Mouse (Mus musculus) common myeloid progenitor, adult 5-6 weeks (primary cell): Measurements from ENCODE around the gene Ephx4. TPM values are rescaled to one million over a fixed set of nuclear protein-coding genes. Genes with fewer than 3 reads are reported as not detected.

Experiments used
- total RNA-seq: library from RNA; stranded (forward); fragments of 200-1000, 187-1606 nt; gene quantifications from 2 replicates; pipeline ENCODE4 v1.2.3, GENCODE M21; 2017

Ephx4 gene
- total RNA-seq, 1 experiment from 2014 or later = not detected

Other genes starting within 250 kb of the Ephx4 start
- gene Tgfbr3, start 113.1 kb upstream of the Ephx4 start, total RNA-seq = 15.9 and 21.3 TPM in 2 replicates
- 0.73 TPM in 1 of 2 replicates, not detected in the other for gene Brdt, start 71.6 kb upstream of the Ephx4 start, total RNA-seq
- gene Lpcat2b, start 28.8 kb downstream of the Ephx4 start, total RNA-seq = not detected in 2 replicates
- gene Btbd8, start 35.3 kb downstream of the Ephx4 start, total RNA-seq = 2.3 and 9.8 TPM in 2 replicates
- gene Gm42669, start 104.9 kb downstream of the Ephx4 start, total RNA-seq = 0.50 TPM in 1 of 2 replicates, not detected in the other
- not detected in 2 replicates for gene 1700028K03Rik, start 132.0 kb downstream of the Ephx4 start, total RNA-seq
- gene Rpap2, start 194.6 kb downstream of the Ephx4 start, total RNA-seq = 25.8 and 30.9 TPM in 2 replicates
- gene Glmn, start 195.2 kb downstream of the Ephx4 start, total RNA-seq = 16.2 and 18.9 TPM in 2 replicates